Mouse (Mus musculus): ENCODE results near the gene Pde11a.

- no peak for TF ChIP-seq CTCF (IDR thresholded peaks at IDR 0.05; ENCODE audit: extremely low read depth, insufficient read length, insufficient replicate concordance, low read depth, low read length)
- TF ChIP-seq POLR2A (IDR thresholded peaks at IDR 0.05; ENCODE audit: low read depth, low read length): no peak
Measured at GRCm38 (mm10) chr2:76083396-76083795, 255.2 kb downstream of the Pde11a start.

All from small intestine, adult 2 months (tissue).